Mouse (Mus musculus): ENCODE measurements at regions not wholly inside any gene's neighbourhood (a gene's known extent, or its start where the extent isn't known, plus 50 kb on each side); places are given as distances from the start of the nearest gene placed in this dataset.

DNA sequence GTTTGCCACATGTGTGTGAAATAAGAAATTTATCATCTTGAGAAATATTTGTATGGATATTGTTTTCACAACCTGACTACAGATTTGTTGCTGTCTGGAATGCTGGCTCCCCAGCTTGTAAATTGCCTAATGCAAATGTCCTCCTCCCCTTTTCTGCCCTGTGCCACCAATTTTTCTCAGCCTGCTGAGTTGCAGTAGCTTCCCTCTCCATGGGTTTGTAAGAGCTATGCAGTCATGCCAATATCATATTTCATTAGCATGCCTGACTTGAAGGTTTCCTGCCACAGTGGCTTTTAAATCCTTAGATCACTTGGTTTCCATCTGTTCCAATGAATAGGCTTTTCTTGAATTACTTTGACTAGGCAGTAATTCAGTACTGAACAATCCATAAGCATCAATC, 383.9 kb upstream of the Gli3 start:
- TF ChIP-seq CTCF (IDR thresholded peaks at IDR 0.05; ENCODE audit: low read depth): no peak
- no peak for TF ChIP-seq EP300 (IDR thresholded peaks at IDR 0.05; ENCODE audit: low read depth)
- ATAC-seq (ENCODE audit: insufficient read depth, low read depth) (no peak), DNase-seq (ENCODE audit: low spot score) (no peak)
- H3K9ac ChIP-seq (replicated peaks; ENCODE audit: low read depth, low read length): no peak overlapping the region
- H3K4me1 ChIP-seq (ENCODE audit: control insufficient read depth, insufficient read depth): no peaks in the 10 kb centered on the region
- H3K4me2 ChIP-seq (ENCODE audit: low read depth, low read length): no peak overlapping the region
- H3K9me3 ChIP-seq (replicated peaks; ENCODE audit: control insufficient read depth, low read length): no peaks in the 10 kb centered on the region
- H3K36me3 ChIP-seq (replicated peaks; ENCODE audit: control insufficient read depth, insufficient read depth, low read length): no peaks in the 10 kb centered on the region
- H3K4me3 ChIP-seq (ENCODE audit: low read depth, low read length): no peak overlapping the region
- H3K27ac ChIP-seq (ENCODE audit: low read depth): no peak overlapping the region
- H3K27me3 ChIP-seq (ENCODE audit: control insufficient read depth, insufficient read depth, low read length): no peaks in the 10 kb centered on the region

GRCm38 (mm10) chr13:15082255-15082932, 380.6 kb upstream of the Gli3 start:
- DNase-seq (ENCODE audit: low spot score) (no peak), ATAC-seq (ENCODE audit: insufficient read depth, low read depth) (no peak)
- Histone ChIP-seq H3K36me3 (replicated peaks; ENCODE audit: control insufficient read depth, insufficient read depth, low read length) (no peaks in the 10 kb centered on the region), H3K9me3 (replicated peaks; ENCODE audit: control insufficient read depth, low read length) (no peaks in the 10 kb centered on the region), H3K4me1 (ENCODE audit: control insufficient read depth, insufficient read depth) (no peaks in the 10 kb centered on the region), H3K9ac (replicated peaks; ENCODE audit: low read depth, low read length) (no peak overlapping the region), H3K27ac (ENCODE audit: low read depth) (no peak overlapping the region), H3K4me3 (ENCODE audit: low read depth, low read length) (no peak overlapping the region), H3K4me2 (ENCODE audit: low read depth, low read length) (no peak overlapping the region), H3K27me3 (ENCODE audit: control insufficient read depth, insufficient read depth, low read length) (no peaks in the 10 kb centered on the region)
- TF ChIP-seq CTCF (IDR thresholded peaks at IDR 0.05; ENCODE audit: low read depth): no peak
- WGBS: 62% methylated on average over 2 of the region's 2 CpGs

GRCm38 (mm10) chr13:15094836-15095235, 368.2 kb upstream of the Gli3 start:
- ATAC-seq (ENCODE audit: insufficient read depth, low read depth): no peak
- H3K9ac ChIP-seq (replicated peaks; ENCODE audit: low read depth, low read length): no peak overlapping the region
- WGBS: 49% methylated on average over 1 of the region's 1 CpGs

DNA sequence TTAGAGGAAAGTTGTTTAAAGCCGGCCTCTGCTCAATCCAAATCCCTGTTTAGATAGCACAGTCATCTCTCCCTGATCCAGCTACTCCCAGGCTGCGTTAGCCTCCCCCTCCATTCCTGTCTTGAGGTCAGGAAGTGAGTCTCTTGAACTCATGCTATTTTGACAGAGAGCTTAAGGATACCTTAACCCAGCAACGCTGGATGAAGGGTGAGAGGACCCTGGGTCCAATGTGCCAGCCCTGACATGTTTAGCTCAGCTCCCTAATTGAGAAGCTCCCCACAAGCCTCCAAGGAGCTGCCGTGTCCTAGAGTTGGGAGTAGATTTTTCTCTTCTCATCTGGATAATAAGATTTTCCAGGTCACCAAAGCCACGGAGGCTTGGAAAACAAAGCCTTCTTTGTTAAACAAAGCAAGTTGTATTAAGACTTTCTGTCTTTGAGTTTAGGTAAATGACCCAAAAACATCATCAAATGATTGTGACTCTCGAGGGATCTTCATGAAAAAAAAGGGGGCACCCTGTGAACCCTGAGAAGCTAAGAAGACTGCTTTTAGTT, 355.2 kb upstream of the Gli3 start:
- no peaks in the 10 kb centered on the region for H3K4me1 ChIP-seq (ENCODE audit: control insufficient read depth, insufficient read depth)
- H3K9me3 ChIP-seq (replicated peaks; ENCODE audit: control insufficient read depth, low read length): no peaks in the 10 kb centered on the region
- no peak for TF ChIP-seq CTCF (IDR thresholded peaks at IDR 0.05; ENCODE audit: low read depth)
- H3K27ac ChIP-seq (ENCODE audit: low read depth): no peak overlapping the region
- H3K27me3 ChIP-seq (ENCODE audit: control insufficient read depth, insufficient read depth, low read length): no peaks in the 10 kb centered on the region
- ATAC-seq (ENCODE audit: insufficient read depth, low read depth): no peak
- WGBS: 30% methylated on average over 6 of the region's 6 CpGs
- no peak overlapping the region for H3K4me3 ChIP-seq (ENCODE audit: low read depth, low read length)
- no peak overlapping the region for H3K4me2 ChIP-seq (ENCODE audit: low read depth, low read length)
- DNase-seq (ENCODE audit: low spot score): no peak
- no peak overlapping the region for H3K9ac ChIP-seq (replicated peaks; ENCODE audit: low read depth, low read length)
- H3K36me3 ChIP-seq (replicated peaks; ENCODE audit: control insufficient read depth, insufficient read depth, low read length): no peaks in the 10 kb centered on the region

More at GRCm38 (mm10) chr13:15094836-15095235, 368.2 kb upstream of the Gli3 start:
- TF ChIP-seq EP300 (IDR thresholded peaks at IDR 0.05; ENCODE audit: low read depth) (no peak), CTCF (IDR thresholded peaks at IDR 0.05; ENCODE audit: low read depth) (no peak)
- Histone ChIP-seq H3K4me1 (ENCODE audit: control insufficient read depth, insufficient read depth) (no peaks in the 10 kb centered on the region), H3K36me3 (replicated peaks; ENCODE audit: control insufficient read depth, insufficient read depth, low read length) (no peaks in the 10 kb centered on the region), H3K4me3 (ENCODE audit: low read depth, low read length) (no peak overlapping the region), H3K9me3 (replicated peaks; ENCODE audit: control insufficient read depth, low read length) (no peaks in the 10 kb centered on the region), H3K27me3 (ENCODE audit: control insufficient read depth, insufficient read depth, low read length) (no peaks in the 10 kb centered on the region), H3K4me2 (ENCODE audit: low read depth, low read length) (no peak overlapping the region), H3K27ac (ENCODE audit: low read depth) (no peak overlapping the region)
- DNase-seq (ENCODE audit: low spot score): no peak

GRCm38 (mm10) chr13:15113383-15113782, 349.7 kb upstream of the Gli3 start:
- Histone ChIP-seq H3K36me3 (replicated peaks; ENCODE audit: control insufficient read depth, insufficient read depth, low read length) (no peaks in the 10 kb centered on the region), H3K27me3 (ENCODE audit: control insufficient read depth, insufficient read depth, low read length) (no peaks in the 10 kb centered on the region), H3K4me3 (ENCODE audit: low read depth, low read length) (no peak overlapping the region), H3K9me3 (replicated peaks; ENCODE audit: control insufficient read depth, low read length) (no peaks in the 10 kb centered on the region), H3K4me2 (ENCODE audit: low read depth, low read length) (no peak overlapping the region), H3K9ac (replicated peaks; ENCODE audit: low read depth, low read length) (no peak overlapping the region), H3K4me1 (ENCODE audit: control insufficient read depth, insufficient read depth) (no peaks in the 10 kb centered on the region), H3K27ac (ENCODE audit: low read depth) (no peak overlapping the region)
- DNase-seq (ENCODE audit: low spot score): no peak
- WGBS: 60% methylated on average over 7 of the region's 7 CpGs
- no peak for ATAC-seq (ENCODE audit: insufficient read depth, low read depth)
- TF ChIP-seq EP300 (IDR thresholded peaks at IDR 0.05; ENCODE audit: low read depth) (no peak), CTCF (IDR thresholded peaks at IDR 0.05; ENCODE audit: low read depth) (no peak)

GRCm38 (mm10) chr13:15130249-15130648, 332.8 kb upstream of the Gli3 start:
- H3K4me1 ChIP-seq (ENCODE audit: control insufficient read depth, insufficient read depth): no peaks in the 10 kb centered on the region
- DNase-seq (ENCODE audit: low spot score): no peak
- 62% methylated on average over 2 of the region's 2 CpGs for WGBS
- H3K27me3 ChIP-seq (ENCODE audit: control insufficient read depth, insufficient read depth, low read length): no peaks in the 10 kb centered on the region
- no peak overlapping the region for H3K27ac ChIP-seq (ENCODE audit: low read depth)
- no peaks in the 10 kb centered on the region for H3K36me3 ChIP-seq (replicated peaks; ENCODE audit: control insufficient read depth, insufficient read depth, low read length)
- H3K4me2 ChIP-seq (ENCODE audit: low read depth, low read length): no peak overlapping the region
- TF ChIP-seq EP300 (IDR thresholded peaks at IDR 0.05; ENCODE audit: low read depth): no peak
- no peak for TF ChIP-seq CTCF (IDR thresholded peaks at IDR 0.05; ENCODE audit: low read depth)
- no peak overlapping the region for H3K4me3 ChIP-seq (ENCODE audit: low read depth, low read length)
- ATAC-seq (ENCODE audit: insufficient read depth, low read depth): no peak
- no peak overlapping the region for H3K9ac ChIP-seq (replicated peaks; ENCODE audit: low read depth, low read length)
- no peaks in the 10 kb centered on the region for H3K9me3 ChIP-seq (replicated peaks; ENCODE audit: control insufficient read depth, low read length)
